Mouse (Mus musculus) spleen, adult 2 months (tissue): ENCODE results near the gene Dgcr2.

Experiments
- CTCF ChIP-seq: fragments of 200-500 bp; IDR thresholded peaks from 2 replicates; pipeline ENCODE4 v1.5.1; 2011; ENCODE audit warnings: mild to moderate bottlenecking, inconsistent platforms; ENCODE audit not compliant: insufficient read depth, insufficient read length, insufficient replicate concordance; ENCODE audit errors: extremely low read depth
- POLR2A ChIP-seq: fragments of 200-500 bp; IDR thresholded peaks from 2 replicates; pipeline ENCODE4 v1.6.1; 2011; ENCODE audit warnings: low read depth, low read length, inconsistent platforms

DNA sequence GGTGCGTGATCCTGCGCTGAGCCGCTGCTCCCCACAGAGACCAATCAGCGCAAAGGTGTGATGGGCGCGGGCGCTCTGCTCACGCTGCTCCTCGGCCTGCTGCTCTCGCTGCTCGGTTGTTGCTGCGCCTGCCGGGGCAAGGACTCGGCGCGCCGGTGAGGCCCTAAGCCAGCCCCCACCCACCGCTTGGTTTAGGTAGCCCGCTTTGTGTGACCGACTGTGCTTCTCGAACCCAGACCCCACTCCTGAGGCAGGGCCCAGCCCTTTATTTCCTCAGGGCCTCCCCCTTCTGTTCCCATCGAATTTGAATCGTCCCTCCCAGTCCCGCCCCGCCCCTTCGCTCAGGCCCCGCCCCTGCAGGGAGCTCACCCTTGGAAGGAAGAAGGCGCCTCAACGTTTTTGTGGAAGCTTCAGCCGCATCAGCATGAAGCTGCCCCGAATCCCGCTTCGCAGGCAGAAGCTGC is 93.9 kb downstream of the Dgcr2 start:
- no peak for TF ChIP-seq CTCF
- TF ChIP-seq POLR2A = no peak
